Mouse (Mus musculus): ENCODE measurements at regions not wholly inside any gene's neighbourhood (a gene's known extent, or its start where the extent isn't known, plus 50 kb on each side); places are given as distances from the start of the nearest gene placed in this dataset.
"Not testable (repeated sequence)": the region's sequence is repeated elsewhere in the genome, so short reads cannot be mapped to it uniquely, and the experiment has no call there.

DNA sequence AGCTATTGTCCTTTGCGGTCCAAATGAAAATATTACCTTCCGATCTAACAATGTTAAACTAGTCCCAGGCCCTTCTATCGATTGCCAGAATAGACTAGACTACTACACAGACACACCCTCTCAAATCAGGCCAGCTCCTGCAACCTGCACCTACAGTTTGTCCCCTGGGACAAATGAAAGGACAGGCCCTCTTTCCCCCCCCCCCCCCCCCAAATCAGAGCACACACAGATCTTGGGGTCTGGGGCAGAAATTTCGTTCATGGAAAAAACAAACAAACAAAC lies 77.8 kb downstream of the BC107364 start:
- in situ Hi-C loops (cut with MboI, MseI), result not testable (repeated sequence)

DNA sequence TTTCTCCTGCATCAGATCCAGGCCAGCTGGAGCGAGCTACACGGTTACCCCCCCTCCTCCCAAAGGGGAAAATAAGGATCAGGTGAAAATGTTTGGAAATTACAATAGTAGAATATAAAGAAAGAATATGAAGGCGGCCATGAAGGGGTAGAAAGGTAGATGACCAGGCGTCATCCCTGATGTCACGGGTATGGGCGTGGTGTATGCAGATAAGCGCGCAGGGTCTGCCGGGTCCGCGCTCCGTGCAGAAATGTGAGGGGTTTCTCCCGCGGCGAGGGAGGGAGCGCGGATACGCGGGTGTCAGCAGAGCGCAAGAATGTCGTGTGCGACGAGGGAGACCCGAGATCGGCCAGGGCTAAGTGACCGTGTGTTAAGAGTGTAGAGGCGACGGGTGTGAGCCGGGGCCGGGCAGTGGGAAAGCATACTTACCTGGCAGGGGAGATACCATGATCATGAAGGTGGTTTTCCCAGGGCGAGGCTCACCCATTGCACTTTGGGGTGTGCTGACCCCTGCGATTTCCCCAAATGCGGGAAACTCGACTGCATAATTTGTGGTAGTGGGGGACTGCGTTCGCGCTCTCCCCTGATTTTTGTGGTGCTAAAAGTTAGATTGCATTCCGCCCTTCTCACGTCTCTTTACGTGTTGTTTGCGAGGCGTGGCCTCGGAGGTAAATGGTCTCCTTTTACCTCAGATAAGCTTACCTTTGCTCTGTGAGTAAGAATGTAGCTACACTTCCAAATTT lies 78.3 kb downstream of the BC107364 start:
- in situ Hi-C loops (cut with MboI, MseI), result not testable (repeated sequence)

DNA sequence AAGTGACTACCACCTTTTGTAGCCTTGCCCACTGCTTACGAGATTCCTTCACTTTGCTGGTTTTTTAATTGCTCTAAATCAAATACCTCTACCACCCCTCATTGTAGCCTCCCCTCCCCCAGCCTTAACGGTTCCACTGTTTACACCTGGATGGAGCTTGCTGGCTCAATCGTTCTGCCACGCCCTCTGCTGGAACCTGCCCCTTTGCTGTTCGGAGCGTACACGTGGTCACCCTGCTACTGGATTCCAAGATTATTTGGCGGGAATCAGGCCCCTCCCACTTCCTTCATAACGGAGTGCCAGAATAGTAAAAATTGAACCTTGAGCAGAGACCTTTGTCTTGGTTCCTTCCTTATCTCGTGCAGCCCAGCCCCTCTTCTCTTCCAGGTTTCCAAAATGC lies 68.8 kb upstream of the Fcgr1 start:
- in situ Hi-C loops (cut with MboI, MseI), result not testable (repeated sequence)

DNA sequence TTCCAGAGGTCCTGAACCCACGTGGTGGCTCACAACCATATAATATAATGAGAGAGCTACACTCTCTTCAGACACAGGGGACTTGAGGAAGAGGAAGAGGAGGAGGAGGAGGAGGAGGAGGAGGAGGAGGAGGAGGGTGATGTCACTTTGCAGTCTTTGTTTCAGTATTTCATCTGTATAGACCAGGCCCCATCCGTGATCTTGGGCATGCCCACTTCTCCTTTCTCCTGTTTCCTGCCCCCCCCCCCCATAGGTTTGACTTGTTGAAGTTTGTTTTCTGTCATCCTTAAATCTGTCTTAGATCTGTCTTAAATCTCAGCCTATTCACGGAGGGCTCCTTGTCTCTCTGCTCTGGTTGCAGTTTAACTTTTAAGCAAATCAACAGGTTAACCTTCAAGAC lies 67.0 kb upstream of the Fcgr1 start:
- in situ Hi-C loops (cut with MboI, MseI), result no loop called here

DNA sequence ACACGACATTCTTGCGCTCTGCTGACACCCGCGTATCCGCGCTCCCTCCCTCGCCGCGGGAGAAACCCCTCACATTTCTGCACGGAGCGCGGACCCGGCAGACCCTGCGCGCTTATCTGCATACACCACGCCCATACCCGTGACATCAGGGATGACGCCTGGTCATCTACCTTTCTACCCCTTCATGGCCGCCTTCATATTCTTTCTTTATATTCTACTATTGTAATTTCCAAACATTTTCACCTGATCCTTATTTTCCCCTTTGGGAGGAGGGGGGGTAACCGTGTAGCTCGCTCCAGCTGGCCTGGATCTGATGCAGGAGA lies 66.4 kb upstream of the Fcgr1 start:
- in situ Hi-C loops (cut with MboI, MseI), result not testable (repeated sequence)

DNA sequence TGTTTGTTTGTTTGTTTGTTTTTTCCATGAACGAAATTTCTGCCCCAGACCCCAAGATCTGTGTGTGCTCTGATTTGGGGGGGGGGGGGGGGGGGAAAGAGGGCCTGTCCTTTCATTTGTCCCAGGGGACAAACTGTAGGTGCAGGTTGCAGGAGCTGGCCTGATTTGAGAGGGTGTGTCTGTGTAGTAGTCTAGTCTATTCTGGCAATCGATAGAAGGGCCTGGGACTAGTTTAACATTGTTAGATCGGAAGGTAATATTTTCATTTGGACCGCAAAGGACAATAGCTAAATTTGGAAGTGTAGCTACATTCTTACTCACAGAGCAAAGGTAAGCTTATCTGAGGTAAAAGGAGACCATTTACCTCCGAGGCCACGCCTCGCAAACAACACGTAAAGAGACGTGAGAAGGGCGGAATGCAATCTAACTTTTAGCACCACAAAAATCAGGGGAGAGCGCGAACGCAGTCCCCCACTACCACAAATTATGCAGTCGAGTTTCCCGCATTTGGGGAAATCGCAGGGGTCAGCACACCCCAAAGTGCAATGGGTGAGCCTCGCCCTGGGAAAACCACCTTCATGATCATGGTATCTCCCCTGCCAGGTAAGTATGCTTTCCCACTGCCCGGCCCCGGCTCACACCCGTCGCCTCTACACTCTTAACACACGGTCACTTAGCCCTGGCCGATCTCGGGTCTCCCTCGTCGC lies 65.9 kb upstream of the Fcgr1 start:
- in situ Hi-C loops (cut with MboI, MseI), result not testable (repeated sequence)

DNA sequence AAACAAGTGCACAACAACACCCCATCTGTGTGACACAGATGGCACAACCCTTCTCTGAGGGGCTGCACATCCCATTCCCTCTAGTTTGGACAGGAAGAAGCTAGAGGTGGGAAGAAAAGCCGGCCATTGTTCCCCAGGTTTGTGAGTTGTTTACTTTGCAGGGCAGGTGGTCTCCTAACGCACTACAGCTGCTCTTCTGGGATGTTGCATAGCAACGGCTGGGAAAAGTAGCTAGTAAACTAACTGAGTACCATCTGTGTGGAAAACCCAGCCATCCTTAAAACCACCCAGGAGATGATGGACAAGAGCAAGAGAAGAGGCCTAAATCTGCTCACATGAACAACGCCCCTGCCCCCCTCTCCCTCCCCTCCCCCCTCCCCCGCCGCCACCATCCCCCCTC lies 57.9 kb upstream of the Fcgr1 start:
- in situ Hi-C loops (cut with MboI, MseI), result not testable (repeated sequence)

DNA sequence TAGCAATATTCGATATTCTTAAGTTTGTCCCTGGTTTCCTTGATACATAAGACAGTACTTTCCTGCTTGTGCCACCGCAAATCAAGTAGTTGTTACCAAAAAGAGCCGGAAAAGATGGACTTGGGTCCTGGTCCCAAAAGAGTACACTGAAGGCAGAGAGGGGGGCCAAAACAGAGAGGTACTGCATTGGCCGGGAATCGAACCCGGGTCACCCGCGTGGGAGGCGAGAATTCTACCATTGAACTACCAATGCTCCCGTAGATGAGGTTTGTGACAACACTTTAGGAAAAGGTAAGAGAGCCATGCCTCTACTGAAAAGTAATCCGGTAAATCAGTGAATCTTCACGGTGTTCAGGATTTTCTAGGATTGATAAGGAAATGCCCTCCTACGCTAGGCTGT lies 57.2 kb upstream of the Fcgr1 start:
- in situ Hi-C loops (cut with MboI, MseI), result not testable (repeated sequence)

DNA sequence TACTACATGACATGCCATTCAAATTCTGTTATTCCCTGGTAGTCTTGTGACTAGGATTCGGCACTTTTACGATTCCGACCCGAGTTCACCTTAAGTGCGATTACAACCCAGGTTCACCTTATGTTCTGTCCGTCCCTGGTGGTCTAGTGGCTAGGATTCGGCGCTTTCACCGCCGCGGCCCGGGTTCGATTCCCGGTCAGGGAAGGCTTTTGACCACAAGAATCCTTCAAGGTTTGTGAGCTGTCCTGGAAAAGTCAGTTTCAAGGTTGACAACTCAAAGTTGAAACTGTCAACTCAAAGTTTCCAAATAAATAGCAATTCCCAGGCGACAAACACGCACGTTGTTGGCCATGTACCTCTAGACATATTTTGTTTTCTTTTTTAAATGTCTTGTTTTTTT lies 52.8 kb upstream of the Fcgr1 start:
- in situ Hi-C loops (cut with MboI, MseI), result not testable (repeated sequence)

DNA sequence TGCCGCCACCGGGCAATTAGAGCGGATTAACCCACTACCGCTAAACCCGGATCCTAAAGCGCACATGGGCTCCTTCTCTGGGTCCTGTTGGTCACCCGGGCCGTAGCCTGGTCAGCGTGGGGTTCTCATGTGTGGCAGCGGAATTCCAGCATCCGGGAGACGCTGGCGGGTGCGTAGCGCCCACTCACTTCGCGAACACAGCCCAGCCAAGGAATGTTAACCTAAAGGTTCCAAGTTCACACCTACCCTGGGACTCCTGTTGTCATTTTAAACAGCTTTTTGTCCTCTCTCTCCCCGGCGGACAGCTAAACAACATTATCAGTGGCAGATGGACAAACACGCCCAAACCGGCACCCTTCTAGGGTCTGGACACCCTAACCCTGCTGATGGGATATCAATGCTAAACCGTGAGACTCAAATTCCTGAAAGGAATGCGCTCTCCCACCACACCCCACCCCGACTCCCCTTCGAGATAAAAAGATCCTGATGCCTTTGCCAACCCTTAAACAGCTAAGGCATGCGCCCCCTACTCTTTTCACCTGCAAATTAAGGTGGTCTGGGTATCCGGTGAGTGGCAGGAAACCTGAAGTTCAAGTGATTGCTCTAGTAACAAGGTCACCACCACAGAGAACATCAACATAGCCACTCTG lies 49.8 kb upstream of the Fcgr1 start:
- in situ Hi-C loops (cut with MboI, MseI), result loop anchor here (5.0 kb wide), 1 partner anchor 49 kb away; no protein-coding TSS in a partner anchor

Data from regulatory T cell (primary cell).